Mouse (Mus musculus) midbrain, embryonic 12.5 days (tissue): ENCODE data around the gene Nars2. TPM values are rescaled to one million over a fixed set of nuclear protein-coding genes. Genes with fewer than 3 reads are reported as not detected.

ENCODE experiments used
- ATAC-seq: fragments of 200-750 bp; cut with Nextera tagmentation; 2 replicates; pipeline ENCODE4 v1.8.0; 2017; ENCODE audit warnings: low read depth, moderate TSS enrichment, moderate library complexity; ENCODE audit not compliant: low FRiP score
- H3K27ac ChIP-seq: fragments of 300-500 bp; sonication (generic); replicated peaks from 2 replicates; pipeline ENCODE4 v1.5.1; 2016; ENCODE audit warnings: mild to moderate bottlenecking
- H3K27me3 ChIP-seq: fragments of 300-500 bp; sonication (generic); 2 replicates; pipeline ENCODE4 v1.6.1; 2016; ENCODE audit warnings: mild to moderate bottlenecking
- H3K36me3 ChIP-seq: fragments of 300-500 bp; sonication (generic); 2 replicates; pipeline ENCODE4 v1.6.1; 2016
- H3K4me1 ChIP-seq: fragments of 300-500 bp; sonication (generic); 2 replicates; pipeline ENCODE4 v1.6.1; 2016
- H3K4me2 ChIP-seq: fragments of 300-500 bp; sonication (generic); replicated peaks from 2 replicates; pipeline ENCODE4 v1.6.1; 2016; ENCODE audit warnings: mild to moderate bottlenecking, moderate library complexity
- H3K4me3 ChIP-seq: fragments of 300-500 bp; sonication (generic); 2 replicates; pipeline ENCODE4 v1.5.1; 2016; ENCODE audit warnings: mild to moderate bottlenecking
- H3K9ac ChIP-seq: fragments of 300-500 bp; sonication (generic); replicated peaks from 2 replicates; pipeline ENCODE4 v1.6.1; 2016; ENCODE audit warnings: mild to moderate bottlenecking, moderate library complexity
- H3K9me3 ChIP-seq: fragments of 300-500 bp; sonication (generic); 2 replicates; pipeline ENCODE4 v1.6.1; 2016; ENCODE audit warnings: mild to moderate bottlenecking
- WGBS: fragments of 180-500 bp; shearing (Covaris S2); methylation state at CpG from one replicate; pipeline ENCODE4 v1.1.7; 2016; 5-methylcytosine and 5-hydroxymethylcytosine counted together
- polyA plus RNA-seq: library from polyadenylated mRNA; unstranded; fragments of >200 nt; fragmentation: Nextera tagmentation; extraction: Ambion mirVana; gene quantifications from 2 replicates; pipeline ENCODE4 v1.2.1, GENCODE M21; 2016

Nars2 gene
- 23.9 and 25.6 TPM in 2 replicates for polyA plus RNA-seq

DNA sequence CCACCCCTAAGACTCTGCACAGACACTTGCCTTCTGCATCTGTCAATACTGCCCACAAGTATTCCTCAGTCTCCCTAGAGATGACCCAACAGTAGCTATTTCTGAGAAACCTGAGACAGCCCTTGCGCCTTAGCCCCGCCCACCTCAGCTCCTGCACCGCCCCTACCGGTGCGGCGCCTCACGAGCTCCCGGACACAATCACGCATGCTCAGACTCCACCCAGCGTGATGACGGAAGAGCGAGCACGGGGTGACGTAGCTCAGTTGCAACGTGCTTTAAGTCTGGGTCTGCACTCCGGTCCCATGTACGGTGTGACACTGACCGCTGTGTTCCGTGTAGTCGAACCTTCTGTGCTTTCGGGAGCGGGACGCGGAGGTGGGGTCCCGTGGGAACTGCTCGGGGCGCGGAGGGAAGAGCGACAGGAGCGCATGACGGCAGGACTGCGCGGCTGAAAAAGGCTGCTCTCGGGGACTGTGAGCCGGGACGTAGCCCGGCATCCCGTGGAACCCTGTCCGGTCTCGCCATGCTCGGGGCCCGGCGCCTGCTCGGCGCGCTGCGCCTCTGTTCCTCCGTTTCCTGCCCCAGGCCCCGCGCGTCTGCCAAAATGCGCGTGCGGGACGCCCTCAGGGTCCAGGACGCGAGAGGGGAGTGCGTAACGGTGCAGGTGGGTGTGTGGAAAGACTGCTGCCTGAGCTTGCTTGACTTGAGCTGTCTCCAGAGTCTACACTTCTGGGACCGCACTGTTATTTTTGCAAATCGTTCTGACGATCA is at the start of gene Nars2:
Gene Nars2 (plus strand): TSS at position 225 of the 771 bp plus-strand sequence.
- Histone ChIP-seq H3K27ac (peak within 1 kb of the TSS; percentile 68), H3K4me1 (peaks cover 9% of the 10 kb centered on the region), H3K4me3 (peak within 1 kb of the TSS; percentile 84), H3K36me3 (no peaks in the 10 kb centered on the region), H3K9me3 (no peaks in the 10 kb centered on the region), H3K4me2 (peak within 1 kb of the TSS; percentile 84), H3K9ac (peak within 1 kb of the TSS; percentile 82), H3K27me3 (no peaks in the 10 kb centered on the region)
- WGBS, result under 1% methylated on average over 62 of the region's 62 CpGs
- ATAC-seq, result peak; percentile 99

DNA sequence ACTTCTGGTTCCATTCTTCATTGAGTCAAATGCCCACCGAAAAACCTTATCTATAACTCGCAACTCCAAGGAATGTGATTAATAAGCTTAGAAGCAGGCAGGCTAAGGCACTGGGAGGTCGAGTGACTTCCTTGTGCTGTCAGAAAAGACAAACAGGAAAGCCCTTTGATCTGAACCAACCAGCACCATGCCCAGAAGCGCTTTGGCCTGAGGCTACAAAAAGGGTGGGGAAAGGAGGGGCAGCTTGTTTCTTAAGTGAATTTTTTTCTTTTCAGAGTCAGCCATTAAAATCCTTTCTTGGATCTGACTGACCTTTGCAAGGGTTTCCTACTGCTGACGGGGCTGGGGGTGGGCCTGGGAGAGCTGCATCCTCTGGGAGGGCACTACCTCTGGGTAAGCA is 49.1 kb upstream of the Nars2 start:
- Histone ChIP-seq H3K27ac (no peak overlapping the region), H3K36me3 (peaks cover 10% of the 10 kb centered on the region), H3K9ac (no peak overlapping the region), H3K9me3 (no peaks in the 10 kb centered on the region), H3K4me1 (peaks cover 45% of the 10 kb centered on the region), H3K4me3 (no peak overlapping the region), H3K27me3 (0 out of 2 replicates have a peak, but pooled peaks cover 4% of the 10 kb centered on the region), H3K4me2 (no peak overlapping the region)
- 49% methylated on average over 5 of the region's 5 CpGs for WGBS
- no peak for ATAC-seq

DNA sequence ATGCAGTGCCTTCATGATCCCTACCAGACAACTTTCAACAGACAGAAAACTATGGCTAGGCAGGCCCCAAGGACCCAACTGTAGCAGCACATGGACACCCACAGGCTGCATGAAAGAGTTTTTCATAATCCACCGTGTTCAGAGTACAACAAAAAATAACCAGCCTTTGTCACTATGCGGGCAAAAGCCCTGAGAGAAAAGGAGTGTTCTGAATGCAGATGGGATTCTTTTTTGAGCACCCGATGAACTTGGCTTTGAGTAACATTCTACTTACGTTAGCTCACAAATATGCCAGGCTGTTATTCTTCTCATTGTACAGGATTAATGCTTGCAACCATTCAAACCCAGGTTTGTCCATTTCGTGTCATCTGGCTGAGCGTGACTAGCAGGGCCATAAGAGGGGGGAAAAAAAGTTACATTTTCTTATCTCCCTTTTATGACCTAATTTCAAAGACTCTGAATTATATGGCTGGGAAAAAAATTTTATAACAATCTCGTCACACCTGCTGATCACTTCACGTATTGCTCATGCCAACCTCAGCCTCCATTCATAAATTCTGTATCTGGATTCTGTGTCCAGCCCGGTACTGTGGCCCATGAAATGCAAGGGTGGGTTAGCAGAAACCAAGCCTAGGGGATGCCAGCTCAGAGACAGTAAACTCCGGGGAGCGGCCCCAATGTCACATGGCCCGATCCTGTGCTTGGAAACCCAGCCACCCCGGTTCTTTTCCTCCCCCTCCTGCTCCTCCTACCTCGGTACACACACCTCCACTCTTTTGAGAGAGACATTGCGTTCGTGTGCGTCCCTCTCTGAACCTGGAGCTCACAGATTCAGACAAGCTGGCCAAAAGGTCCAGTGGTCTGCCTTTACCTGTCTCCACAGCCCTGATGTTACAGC is 48.0 kb upstream of the Nars2 start:
- H3K27me3 ChIP-seq, result 0 out of 2 replicates have a peak, but pooled peaks cover 6% of the 10 kb centered on the region
- no peak overlapping the region for H3K9ac ChIP-seq
- 74% methylated on average over 17 of the region's 17 CpGs for WGBS
- no peak overlapping the region for H3K4me3 ChIP-seq
- H3K36me3 ChIP-seq, result peaks cover 10% of the 10 kb centered on the region
- H3K4me2 ChIP-seq, result no peak overlapping the region
- H3K27ac ChIP-seq, result 0 out of 2 replicates have a peak overlapping the region, but pooled peaks have one; percentile 7
- H3K4me1 ChIP-seq, result peaks cover 54% of the 10 kb centered on the region
- ATAC-seq, result no peak
- H3K9me3 ChIP-seq, result no peaks in the 10 kb centered on the region

DNA sequence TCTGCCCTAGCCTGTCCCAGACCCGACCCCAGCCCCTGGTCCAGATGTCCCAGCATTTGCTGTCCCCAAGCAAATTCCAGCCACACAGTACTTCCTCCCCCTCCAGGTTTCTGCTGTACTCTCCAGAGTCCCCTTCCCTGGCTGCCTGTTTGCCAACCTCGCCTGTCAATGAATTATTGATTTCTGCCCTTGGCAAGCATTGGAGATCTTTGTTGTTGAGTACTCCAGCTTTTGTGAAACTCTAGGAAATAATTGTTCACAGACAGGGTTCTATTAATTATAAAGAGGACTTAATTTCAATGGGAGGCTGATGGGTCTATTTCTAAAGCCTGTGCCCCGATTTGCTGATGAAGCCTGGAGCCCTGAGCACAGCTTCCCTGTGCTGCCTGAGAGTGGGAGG is 46.9 kb upstream of the Nars2 start:
- Histone ChIP-seq H3K27ac (no peak overlapping the region), H3K4me2 (no peak overlapping the region), H3K9ac (no peak overlapping the region), H3K4me1 (peaks cover 48% of the 10 kb centered on the region), H3K4me3 (no peak overlapping the region), H3K9me3 (no peaks in the 10 kb centered on the region), H3K27me3 (0 out of 2 replicates have a peak, but pooled peaks cover 10% of the 10 kb centered on the region), H3K36me3 (peaks cover 10% of the 10 kb centered on the region)
- ATAC-seq, result 0 out of 2 replicates have a peak, but pooled peaks have one; percentile 27
- 50% methylated on average over 3 of the region's 3 CpGs for WGBS

DNA sequence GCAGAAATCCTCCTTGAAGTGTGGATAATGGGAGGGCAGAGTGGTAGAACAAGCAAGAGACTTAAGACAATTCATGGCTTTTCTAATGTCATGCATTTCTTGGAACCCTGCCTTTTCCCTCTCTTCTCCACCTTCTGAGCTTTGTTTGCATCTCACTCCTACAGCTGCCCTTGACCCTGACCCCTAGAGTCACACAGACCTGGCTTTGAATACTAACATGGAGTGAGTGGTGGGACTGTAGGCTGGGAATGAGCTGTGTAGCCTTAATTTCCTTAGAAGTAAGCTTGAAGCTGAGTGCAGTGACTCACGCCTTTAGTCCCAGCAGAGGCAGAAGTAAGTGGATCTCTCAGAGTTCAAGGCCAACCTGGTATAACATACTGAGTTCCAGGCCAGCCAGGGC is 46.4 kb upstream of the Nars2 start:
- Histone ChIP-seq H3K36me3 (peaks cover 10% of the 10 kb centered on the region), H3K9me3 (no peaks in the 10 kb centered on the region), H3K27me3 (0 out of 2 replicates have a peak, but pooled peaks cover 10% of the 10 kb centered on the region), H3K9ac (no peak overlapping the region), H3K4me2 (no peak overlapping the region), H3K4me1 (peaks cover 45% of the 10 kb centered on the region), H3K27ac (no peak overlapping the region), H3K4me3 (no peak overlapping the region)
- 76% methylated on average over 1 of the region's 1 CpGs for WGBS
- ATAC-seq, result no peak; the same call in 1 of the 2 replicates

DNA sequence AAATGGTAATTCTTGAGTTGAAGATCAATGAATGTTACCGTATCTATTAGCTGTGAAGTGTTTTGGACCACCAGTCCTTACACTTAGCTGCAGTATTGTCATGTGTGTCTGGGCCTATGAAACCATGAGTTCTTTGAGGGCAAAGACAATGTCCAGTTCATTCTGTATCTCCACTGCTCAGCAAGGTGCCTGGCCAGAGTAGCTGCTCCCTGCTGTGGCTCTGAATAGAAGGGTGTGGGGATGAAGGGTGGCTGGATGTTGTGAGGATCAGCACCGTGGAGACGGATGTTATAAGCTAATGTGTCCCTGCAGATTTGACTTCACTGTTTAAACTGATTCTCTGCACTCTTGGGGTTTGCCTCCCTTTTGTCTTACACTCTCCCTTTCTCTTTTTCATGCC is 45.9 kb upstream of the Nars2 start:
- H3K36me3 ChIP-seq, result peaks cover 10% of the 10 kb centered on the region
- 0 out of 2 replicates have a peak, but pooled peaks cover 10% of the 10 kb centered on the region for H3K27me3 ChIP-seq
- H3K9me3 ChIP-seq, result no peaks in the 10 kb centered on the region
- no peak overlapping the region for H3K4me3 ChIP-seq
- no peak overlapping the region for H3K9ac ChIP-seq
- WGBS, result 53% methylated on average over 3 of the region's 3 CpGs
- no peak overlapping the region for H3K4me2 ChIP-seq
- no peak for ATAC-seq
- H3K4me1 ChIP-seq, result peaks cover 48% of the 10 kb centered on the region
- no peak overlapping the region for H3K27ac ChIP-seq

DNA sequence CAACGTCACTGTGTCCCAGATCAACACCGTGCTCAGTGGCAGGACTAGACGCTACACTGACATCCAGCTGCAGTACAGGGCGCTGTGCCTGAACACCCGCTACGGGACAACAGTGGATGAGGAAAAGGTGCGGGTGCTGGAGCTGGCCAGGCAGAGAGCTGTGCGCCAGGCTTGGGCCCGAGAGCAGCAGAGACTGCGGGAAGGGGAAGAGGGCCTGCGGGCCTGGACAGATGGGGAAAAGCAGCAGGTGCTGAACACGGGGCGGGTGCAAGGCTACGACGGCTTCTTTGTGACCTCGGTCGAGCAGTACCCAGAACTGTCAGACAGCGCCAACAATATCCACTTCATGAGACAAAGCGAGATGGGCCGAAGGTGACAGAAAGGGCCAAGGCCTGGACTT is 45.1 kb upstream of the Nars2 start:
- Histone ChIP-seq H3K36me3 (peaks cover 10% of the 10 kb centered on the region), H3K4me3 (no peak overlapping the region), H3K9me3 (no peaks in the 10 kb centered on the region), H3K27me3 (0 out of 2 replicates have a peak, but pooled peaks cover 10% of the 10 kb centered on the region), H3K27ac (no peak overlapping the region), H3K4me1 (peaks cover 50% of the 10 kb centered on the region), H3K9ac (no peak overlapping the region), H3K4me2 (no peak overlapping the region)
- no peak for ATAC-seq
- WGBS, result 87% methylated on average over 20 of the region's 20 CpGs

DNA sequence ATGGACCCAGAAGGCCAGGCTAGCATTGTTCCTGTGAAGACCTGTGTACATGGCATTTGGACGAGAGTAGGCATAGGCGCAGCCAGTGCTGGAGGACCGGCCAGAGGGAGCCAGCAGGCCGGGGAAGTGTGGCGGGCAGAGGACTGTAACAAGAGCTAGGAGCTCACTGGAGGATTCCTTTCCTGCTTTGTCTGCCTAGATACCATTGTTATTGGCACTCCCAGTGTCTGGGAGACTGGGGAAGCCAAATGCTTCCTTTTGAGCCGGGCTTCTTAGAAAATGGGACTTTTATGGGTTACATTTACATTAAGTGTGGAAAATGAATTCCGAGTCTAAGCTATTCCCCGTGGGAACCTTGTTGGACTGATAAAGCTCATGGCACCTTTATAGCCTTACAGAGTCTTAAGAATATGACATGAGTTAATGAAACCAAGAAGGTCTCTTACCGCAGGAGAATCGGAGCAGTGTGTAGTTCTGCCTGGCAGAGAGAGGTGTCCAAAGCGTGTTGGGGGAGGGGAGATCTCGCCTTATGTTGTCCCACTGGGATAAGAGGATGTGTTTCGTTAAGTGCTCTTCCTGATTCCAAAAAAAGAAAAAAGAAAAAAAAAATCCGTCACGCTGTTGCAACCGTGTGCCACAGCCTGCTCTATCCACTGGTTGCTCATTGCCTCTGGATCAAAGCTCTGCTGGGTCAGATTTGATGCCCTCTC is 43.2 kb upstream of the Nars2 start:
- peaks cover 10% of the 10 kb centered on the region for H3K36me3 ChIP-seq
- peaks cover 38% of the 10 kb centered on the region for H3K4me1 ChIP-seq
- H3K27ac ChIP-seq, result 0 out of 2 replicates have a peak overlapping the region, but pooled peaks have one; percentile 52
- ATAC-seq, result no peak
- no peak overlapping the region for H3K9ac ChIP-seq
- no peak overlapping the region for H3K4me3 ChIP-seq
- no peaks in the 10 kb centered on the region for H3K9me3 ChIP-seq
- H3K27me3 ChIP-seq, result peaks cover 23% of the 10 kb centered on the region
- no peak overlapping the region for H3K4me2 ChIP-seq
- 68% methylated on average over 16 of the region's 16 CpGs for WGBS

DNA sequence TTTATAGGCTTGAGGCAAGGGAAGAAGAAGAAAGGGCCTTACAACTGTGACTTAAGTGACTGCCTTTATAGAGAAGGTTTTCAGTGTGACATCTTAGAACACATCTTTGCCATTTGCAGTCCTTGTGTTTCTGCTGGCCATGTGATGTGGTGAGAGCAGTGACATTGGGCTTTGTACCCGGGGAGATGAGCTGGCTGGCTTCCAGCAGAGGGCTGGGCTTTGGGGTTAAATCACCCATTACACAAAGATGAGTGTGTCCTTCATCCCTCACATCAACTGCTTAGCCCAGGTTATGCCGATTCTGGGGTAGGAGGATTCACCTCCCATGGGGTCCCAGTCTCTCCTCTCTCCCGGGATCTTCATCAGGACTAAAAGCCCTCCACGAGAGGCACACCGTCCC is 41.4 kb upstream of the Nars2 start:
- peaks cover 24% of the 10 kb centered on the region for H3K4me1 ChIP-seq
- 84% methylated on average over 5 of the region's 5 CpGs for WGBS
- H3K4me2 ChIP-seq, result no peak overlapping the region
- no peak overlapping the region for H3K9ac ChIP-seq
- H3K27me3 ChIP-seq, result peaks cover 26% of the 10 kb centered on the region
- no peak overlapping the region for H3K27ac ChIP-seq
- peaks cover 10% of the 10 kb centered on the region for H3K36me3 ChIP-seq
- no peak overlapping the region for H3K4me3 ChIP-seq
- ATAC-seq, result no peak
- H3K9me3 ChIP-seq, result no peaks in the 10 kb centered on the region

DNA sequence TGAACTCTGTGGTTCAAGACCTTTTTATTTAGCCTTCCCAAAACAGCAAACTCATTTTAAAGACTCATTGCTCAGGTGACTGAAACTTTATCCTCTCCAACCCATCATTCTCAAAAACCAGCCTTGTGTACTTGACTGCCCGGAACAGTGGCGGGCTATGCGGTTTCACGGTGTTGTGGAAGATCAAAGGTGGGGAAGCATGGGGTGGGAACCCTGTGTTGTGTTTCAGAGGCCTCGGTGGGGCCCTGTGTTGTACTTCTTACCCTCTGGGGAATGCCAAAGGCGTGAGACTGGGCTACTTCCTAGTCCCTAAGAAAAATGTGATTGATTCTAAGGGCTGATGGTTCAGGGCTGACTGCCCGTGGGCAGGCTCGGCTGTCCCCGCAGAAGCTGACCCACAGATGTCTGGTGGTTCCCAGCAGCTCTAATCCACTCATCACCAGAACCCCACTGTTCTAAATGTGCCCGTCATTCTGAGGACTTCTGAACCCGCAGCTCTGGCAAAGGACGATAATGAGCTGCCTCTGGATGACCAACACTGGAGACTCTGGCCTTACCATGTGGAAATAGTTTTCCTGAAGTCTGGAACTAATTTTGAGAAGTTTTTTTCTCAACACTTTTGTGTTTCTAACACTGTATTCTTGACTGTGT is 40.9 kb upstream of the Nars2 start:
- ATAC-seq, result no peak
- Histone ChIP-seq H3K4me3 (no peak overlapping the region), H3K4me2 (no peak overlapping the region), H3K4me1 (peaks cover 19% of the 10 kb centered on the region), H3K27ac (no peak overlapping the region), H3K9ac (no peak overlapping the region), H3K27me3 (peaks cover 32% of the 10 kb centered on the region), H3K9me3 (no peaks in the 10 kb centered on the region), H3K36me3 (peaks cover 10% of the 10 kb centered on the region)
- WGBS, result 67% methylated on average over 12 of the region's 12 CpGs

DNA sequence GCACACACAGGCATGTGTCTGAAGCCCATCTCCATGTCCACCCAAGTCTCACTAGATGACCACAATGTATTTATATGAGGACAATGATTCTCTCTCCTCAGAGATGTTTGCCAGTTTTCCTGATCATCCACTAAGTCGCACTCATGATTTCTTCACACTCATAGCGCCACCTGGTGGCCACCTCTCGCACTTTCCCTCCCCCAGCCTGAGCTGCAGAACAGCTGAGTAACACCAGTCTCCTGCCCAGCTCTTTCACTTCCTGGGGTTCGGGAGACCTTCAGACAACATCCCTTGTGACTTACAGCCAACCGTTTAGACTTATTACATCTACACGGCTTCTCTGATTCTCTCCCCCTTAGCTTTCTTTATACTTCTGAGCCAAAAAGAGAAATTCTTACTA is 37.3 kb upstream of the Nars2 start:
- no peak overlapping the region for H3K27ac ChIP-seq
- 17% methylated on average over 6 of the region's 6 CpGs for WGBS
- no peak overlapping the region for H3K4me2 ChIP-seq
- H3K27me3 ChIP-seq, result peaks cover 29% of the 10 kb centered on the region
- no peaks in the 10 kb centered on the region for H3K9me3 ChIP-seq
- H3K36me3 ChIP-seq, result no peaks in the 10 kb centered on the region
- H3K9ac ChIP-seq, result no peak overlapping the region
- ATAC-seq, result peak; percentile 32; the same call in 1 of the 2 replicates
- H3K4me3 ChIP-seq, result no peak overlapping the region
- peaks cover 5% of the 10 kb centered on the region; the same call in 1 of the 2 replicates for H3K4me1 ChIP-seq
